Mouse (Mus musculus): ENCODE measurements around the gene Rnf113a1.
A peak's percentile ranks its signal among the peaks of the same experiment; 100 is the strongest.
"Not testable (repeated sequence)": the region's sequence is repeated elsewhere in the genome, so short reads cannot be mapped to it uniquely, and the experiment has no call there.

Gene Rnf113a1

DNA sequence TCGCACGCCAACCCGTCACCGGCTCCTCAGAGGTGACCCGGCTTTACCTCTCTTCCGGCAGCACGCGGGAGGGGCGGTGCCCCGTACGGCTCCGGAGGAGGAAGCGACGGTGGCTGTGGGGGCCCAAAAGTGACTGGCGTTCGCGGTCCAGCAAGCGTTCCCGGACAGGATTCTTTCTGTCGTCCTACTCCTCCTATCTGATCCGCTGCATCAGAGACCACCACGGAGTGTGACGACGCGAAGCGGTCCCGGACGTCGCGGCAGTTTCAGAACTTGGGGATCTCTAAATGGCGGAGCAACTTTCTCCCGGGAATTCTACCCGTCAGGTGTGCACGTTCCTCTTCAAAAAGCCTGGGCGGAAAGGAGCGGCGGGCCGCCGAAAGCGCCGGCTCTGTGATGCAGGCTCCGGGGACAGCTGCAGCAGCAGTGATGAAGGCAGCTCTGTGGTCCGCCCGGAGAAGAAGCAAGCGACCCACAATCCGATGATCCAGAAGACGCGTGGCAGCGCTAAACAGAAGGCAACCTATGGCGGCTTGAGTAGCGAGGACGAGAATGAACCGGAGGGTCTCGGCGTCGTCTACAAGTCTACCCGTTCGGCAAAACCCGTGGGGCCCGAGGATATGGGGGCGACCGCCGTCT is at the start of gene Rnf113a1, which contains the start of gene Ndufa1:
TSS of gene Rnf113a1 (plus strand) at position 141 of the 639 bp plus-strand sequence.
TSS of gene Ndufa1 (minus strand) at position 59 of the 639 bp plus-strand sequence.
- DNase-seq (ENCODE audit: low read depth, low spot score): peak; percentile 39

DNA sequence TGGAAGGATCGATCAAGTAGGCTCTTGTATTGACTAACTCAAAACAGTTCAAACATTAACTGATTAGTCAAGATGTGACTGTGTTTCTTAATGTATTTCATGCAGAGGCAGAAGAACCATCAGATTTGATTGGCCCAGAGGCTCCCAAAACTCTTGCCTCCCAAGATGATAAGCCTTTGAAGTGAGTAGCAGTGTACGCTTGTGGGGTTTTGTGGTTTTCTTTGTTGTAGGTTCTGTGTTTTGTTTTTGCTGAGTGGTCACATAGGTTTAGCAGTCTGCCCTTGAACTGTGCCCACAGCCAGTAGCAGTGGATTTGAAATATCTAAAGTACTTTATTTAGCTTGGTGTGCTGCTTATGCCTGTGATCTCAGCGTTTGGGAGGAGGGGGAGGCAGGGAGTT is 49.3 kb upstream of the Rnf113a1 start:
- no peak for DNase-seq (ENCODE audit: low read depth, low spot score)

- DNase-seq (ENCODE audit: low read depth, low spot score): not testable (repeated sequence)
Observed at GRCm38 (mm10) chrX:37144498-37144897, 46.5 kb upstream of the Rnf113a1 start.

DNA sequence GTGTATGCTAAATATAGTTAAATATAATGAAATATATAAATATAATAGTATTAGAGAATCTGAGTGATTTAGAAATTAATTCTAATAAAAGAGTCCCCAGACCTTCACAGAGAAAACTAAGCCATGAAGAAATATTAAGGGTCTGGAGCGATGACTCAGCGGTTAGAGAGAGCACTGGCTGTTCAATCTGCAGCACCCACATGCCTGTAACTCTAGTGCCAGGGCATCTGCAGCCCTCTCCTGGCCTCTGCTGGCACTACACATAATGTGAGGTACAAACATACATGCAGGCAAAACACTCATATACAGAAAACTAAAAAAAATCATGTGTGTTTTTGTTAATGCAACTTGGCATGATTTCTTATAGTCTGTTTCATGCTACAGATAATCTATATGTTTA is 46.1 kb upstream of the Rnf113a1 start:
- no peak for DNase-seq (ENCODE audit: low read depth, low spot score)

GRCm38 (mm10) chrX:37157839-37158238 is 33.2 kb upstream of the Rnf113a1 start:
- DNase-seq (ENCODE audit: low read depth, low spot score): no peak

- no peak for DNase-seq (ENCODE audit: low read depth, low spot score)
Observed at GRCm38 (mm10) chrX:37161169-37161568, 29.9 kb upstream of the Rnf113a1 start.

- no peak for DNase-seq (ENCODE audit: low read depth, low spot score)
Observed at GRCm38 (mm10) chrX:37163115-37163514, 27.9 kb upstream of the Rnf113a1 start.

DNA sequence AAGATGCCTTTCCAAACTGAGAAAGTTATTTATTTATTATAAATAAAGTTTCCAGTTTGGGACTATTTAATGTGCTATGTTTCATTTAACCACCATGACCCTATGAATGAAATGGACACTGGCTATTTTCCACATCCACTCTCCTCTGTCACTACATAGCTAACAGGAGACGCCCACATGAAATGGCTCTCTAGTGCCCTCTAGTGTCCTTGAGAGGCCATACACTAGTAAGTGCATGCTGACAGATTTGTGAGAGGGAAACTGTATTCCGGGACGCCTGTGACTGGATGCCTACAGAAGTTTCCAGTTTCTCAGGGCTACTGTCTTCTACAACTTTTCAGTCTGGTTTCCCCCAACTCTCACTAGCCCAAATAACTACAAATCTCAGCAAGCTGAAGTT is 24.0 kb upstream of the Rnf113a1 start:
- peak; percentile 38 for DNase-seq (ENCODE audit: low read depth, low spot score)

DNA sequence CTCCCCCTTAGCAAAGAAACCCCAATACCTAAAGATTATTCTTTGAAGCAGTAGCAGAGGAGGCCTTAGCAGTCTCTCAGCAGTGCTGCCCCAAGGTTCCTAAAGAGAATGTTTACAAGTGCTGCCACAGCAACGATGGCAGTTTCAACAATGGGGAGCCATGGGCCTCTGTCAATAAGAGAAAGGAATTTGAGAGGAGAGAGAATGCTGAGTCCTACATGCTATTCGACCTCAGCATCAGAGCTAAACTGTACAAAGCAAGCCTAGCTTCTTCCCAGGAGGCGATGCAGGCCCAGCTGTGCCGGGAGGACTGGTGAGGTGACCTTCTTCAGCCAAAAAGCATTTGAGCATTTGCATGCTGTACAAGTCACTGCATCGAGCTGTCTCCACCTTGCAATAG is 22.3 kb upstream of the Rnf113a1 start, which contains the start of gene Akap14:
TSS of gene Akap14 (minus strand) at position 101 of the 400 bp plus-strand sequence.
- DNase-seq (ENCODE audit: low read depth, low spot score): no peak

- DNase-seq (ENCODE audit: low read depth, low spot score): not testable (repeated sequence)
Observed at GRCm38 (mm10) chrX:37184401-37184800, 6.6 kb upstream of the Rnf113a1 start.

DNA sequence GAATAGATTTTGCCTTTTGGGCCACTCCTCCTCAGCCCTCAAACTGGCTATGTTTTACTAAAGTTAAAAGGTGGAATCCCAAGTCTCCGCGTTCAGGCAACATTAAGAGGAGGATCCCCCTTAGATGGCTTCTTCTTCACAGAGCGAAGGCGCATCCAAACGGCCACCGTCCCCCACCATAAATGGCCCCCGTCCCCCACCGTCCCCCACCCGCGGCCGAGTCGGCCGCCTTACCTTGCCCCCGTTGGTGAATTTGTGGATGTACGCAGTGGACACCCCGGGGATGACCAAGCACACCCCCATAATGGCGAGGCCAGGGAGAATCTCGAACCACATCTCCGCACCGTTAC is 315 bp upstream of the Rnf113a1 start:
- no peak for DNase-seq (ENCODE audit: low read depth, low spot score)

- no peak for DNase-seq (ENCODE audit: low read depth, low spot score)
Observed at GRCm38 (mm10) chrX:37191744-37192379, 817 bp downstream of the Rnf113a1 start.

DNA sequence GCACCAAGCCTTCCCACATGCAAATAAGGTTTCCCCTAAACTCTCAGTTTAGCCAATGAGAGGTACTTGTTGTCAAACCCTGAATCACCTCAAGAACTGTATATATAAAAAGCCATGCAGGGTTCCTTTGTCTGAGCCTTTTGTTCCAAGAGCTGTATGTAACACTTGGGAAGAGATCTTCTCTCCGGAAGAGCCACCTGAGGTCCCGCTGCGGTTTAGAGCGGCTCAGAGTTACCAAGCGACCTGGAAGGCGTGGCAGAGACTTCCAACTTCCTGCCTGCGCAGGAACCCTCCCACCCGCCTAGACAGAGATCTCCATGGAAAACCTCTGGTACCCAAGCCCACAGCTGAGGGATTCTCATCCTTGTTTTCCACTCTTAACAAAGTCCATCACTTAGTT is 7.6 kb downstream of the Rnf113a1 start:
- DNase-seq (ENCODE audit: low read depth, low spot score): no peak

- no peak for DNase-seq (ENCODE audit: low read depth, low spot score)
Observed at GRCm38 (mm10) chrX:37210941-37211340, 19.9 kb downstream of the Rnf113a1 start, which contains the start of gene Gm9. TSS of gene Gm9 (minus strand) at chrX:37211041.

DNA sequence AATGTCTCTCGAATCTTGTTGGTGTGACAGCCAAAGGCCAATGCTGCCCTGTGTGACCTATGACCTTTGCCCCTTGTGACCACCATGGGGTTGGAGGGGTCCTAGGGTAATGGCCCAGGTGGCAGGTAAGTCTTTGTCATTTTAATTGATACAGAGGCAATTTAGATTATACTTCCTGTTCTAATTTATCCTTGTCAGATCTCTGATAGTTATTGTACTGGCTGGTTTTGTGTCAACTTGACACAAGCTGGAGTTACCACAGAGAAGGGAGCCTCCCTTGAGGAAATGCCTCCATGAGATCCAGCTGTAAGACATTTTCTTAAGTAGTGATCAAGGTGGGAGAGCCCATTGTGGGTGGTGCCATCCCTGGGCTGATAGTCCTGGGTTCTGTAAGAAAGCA is 31.1 kb downstream of the Rnf113a1 start, which contains the start of gene Rhox1:
TSS of gene Rhox1 (minus strand) at position 101 of the 400 bp plus-strand sequence.
- not testable (repeated sequence) for DNase-seq (ENCODE audit: low read depth, low spot score)

All from embryo, embryonic 11.5 days (tissue).